Mouse (Mus musculus) hindbrain, embryonic 11.5 days (tissue): ENCODE results near the gene Nckap5. TPM values are rescaled to one million over a fixed set of nuclear protein-coding genes. Genes with fewer than 3 reads are reported as not detected.

Source experiments
- ATAC-seq: fragments of 200-750 bp; cut with Nextera tagmentation; 2 replicates; pipeline ENCODE4 v1.8.0; 2017; ENCODE audit warnings: mild to moderate bottlenecking, moderate TSS enrichment, moderate library complexity; ENCODE audit not compliant: low FRiP score
- DNase-seq: peaks from one replicate; pipeline ENCODE4 v3.0.0-alpha.2; 2015; ENCODE audit warnings: low spot score
- H3K27ac ChIP-seq: fragments of 300-500 bp; sonication (generic); 2 replicates; pipeline ENCODE4 v1.5.1; 2014; ENCODE audit warnings: mild to moderate bottlenecking, low read depth, low read length
- H3K27me3 ChIP-seq: fragments of 300-500 bp; sonication (generic); 2 replicates; pipeline ENCODE4 v1.6.1; 2014; ENCODE audit warnings: mild to moderate bottlenecking, low read length, moderate library complexity, mixed read lengths; ENCODE audit not compliant: control insufficient read depth, insufficient read depth
- H3K36me3 ChIP-seq: fragments of 300-500 bp; sonication (generic); 2 replicates; pipeline ENCODE4 v1.6.1; 2014; ENCODE audit warnings: mild to moderate bottlenecking, low read length, moderate library complexity, mixed read lengths; ENCODE audit not compliant: control insufficient read depth, insufficient read depth
- H3K4me1 ChIP-seq: fragments of 300-500 bp; sonication (generic); replicated peaks from 2 replicates; pipeline ENCODE4 v1.6.1; 2014; ENCODE audit warnings: low read length, mixed read lengths; ENCODE audit not compliant: control insufficient read depth, insufficient read depth
- H3K4me2 ChIP-seq: fragments of 300-500 bp; sonication (generic); replicated peaks from 2 replicates; pipeline ENCODE4 v1.6.1; 2014; ENCODE audit warnings: mild to moderate bottlenecking, low read depth, low read length
- H3K4me3 ChIP-seq: fragments of 300-500 bp; sonication (generic); 2 replicates; pipeline ENCODE4 v1.5.1; 2014; ENCODE audit warnings: low read depth, low read length
- H3K9ac ChIP-seq: fragments of 300-500 bp; sonication (generic); 2 replicates; pipeline ENCODE4 v1.6.1; 2014; ENCODE audit warnings: low read depth, low read length
- H3K9me3 ChIP-seq: fragments of 300-500 bp; sonication (generic); 2 replicates; pipeline ENCODE4 v1.6.1; 2016; ENCODE audit warnings: low read length; ENCODE audit not compliant: control insufficient read depth
- WGBS: fragments of 180-500 bp; shearing (Covaris S2); extraction: QIAGEN DNeasy Blood & Tissue Kit; methylation state at CpG from one replicate; pipeline ENCODE4 v1.1.7; 2014; 5-methylcytosine and 5-hydroxymethylcytosine counted together
- polyA plus RNA-seq: library from polyadenylated mRNA; unstranded; fragments of >200 nt; fragmentation: Nextera tagmentation; extraction: Ambion mirVana; gene quantifications from 2 replicates; pipeline ENCODE4 v1.2.1, GENCODE M21; 2014

Nckap5 gene
- polyA plus RNA-seq, 1 experiment from 2014 or later = 23.5 TPM

- Histone ChIP-seq H3K4me2 (no peak overlapping the region), H3K9ac (no peak overlapping the region), H3K27me3 (no peaks in the 10 kb centered on the region), H3K4me3 (no peak overlapping the region), H3K4me1 (no peaks in the 10 kb centered on the region), H3K36me3 (no peaks in the 10 kb centered on the region), H3K27ac (no peak overlapping the region), H3K9me3 (no peaks in the 10 kb centered on the region)
- 89% methylated on average over 6 of the region's 6 CpGs for WGBS
- DNase-seq (no peak), ATAC-seq (no peak)
Observed at GRCm38 (mm10) chr1:126159287-126159686, 671.3 kb downstream of the Nckap5 start.

- Histone ChIP-seq H3K9ac (no peak overlapping the region), H3K27me3 (no peaks in the 10 kb centered on the region), H3K4me3 (no peak overlapping the region), H3K9me3 (no peaks in the 10 kb centered on the region), H3K36me3 (no peaks in the 10 kb centered on the region), H3K4me1 (no peaks in the 10 kb centered on the region), H3K27ac (no peak overlapping the region), H3K4me2 (no peak overlapping the region)
- WGBS = 87% methylated on average over 5 of the region's 5 CpGs
- DNase-seq (no peak), ATAC-seq (no peak)
Observed at GRCm38 (mm10) chr1:126155816-126156215, 674.8 kb downstream of the Nckap5 start.

GRCm38 (mm10) chr1:126153516-126154234, 676.9 kb downstream of the Nckap5 start:
- H3K9ac ChIP-seq = no peak overlapping the region
- H3K4me1 ChIP-seq = no peaks in the 10 kb centered on the region
- H3K27me3 ChIP-seq = no peaks in the 10 kb centered on the region
- no peaks in the 10 kb centered on the region for H3K36me3 ChIP-seq
- ATAC-seq (no peak), DNase-seq (no peak)
- WGBS = 86% methylated on average over 6 of the region's 6 CpGs
- no peak overlapping the region for H3K4me3 ChIP-seq
- no peaks in the 10 kb centered on the region for H3K9me3 ChIP-seq
- H3K27ac ChIP-seq = no peak overlapping the region
- H3K4me2 ChIP-seq = no peak overlapping the region

GRCm38 (mm10) chr1:126152217-126152616, 678.4 kb downstream of the Nckap5 start:
- H3K4me1 ChIP-seq = no peaks in the 10 kb centered on the region
- ATAC-seq (no peak), DNase-seq (no peak)
- H3K27ac ChIP-seq = no peak overlapping the region
- 88% methylated on average over 6 of the region's 6 CpGs for WGBS
- H3K4me2 ChIP-seq = no peak overlapping the region
- H3K36me3 ChIP-seq = no peaks in the 10 kb centered on the region
- H3K4me3 ChIP-seq = no peak overlapping the region
- no peaks in the 10 kb centered on the region for H3K27me3 ChIP-seq
- no peaks in the 10 kb centered on the region for H3K9me3 ChIP-seq
- H3K9ac ChIP-seq = no peak overlapping the region

- H3K36me3 ChIP-seq = no peaks in the 10 kb centered on the region
- H3K9me3 ChIP-seq = no peaks in the 10 kb centered on the region
- no peaks in the 10 kb centered on the region for H3K4me1 ChIP-seq
- no peak overlapping the region for H3K4me3 ChIP-seq
- H3K4me2 ChIP-seq = no peak overlapping the region
- H3K9ac ChIP-seq = no peak overlapping the region
- H3K27me3 ChIP-seq = no peaks in the 10 kb centered on the region
- no peak overlapping the region for H3K27ac ChIP-seq
- DNase-seq (no peak), ATAC-seq (no peak)
Observed at GRCm38 (mm10) chr1:126149966-126150365, 680.6 kb downstream of the Nckap5 start.

GRCm38 (mm10) chr1:126135717-126136116, 694.9 kb downstream of the Nckap5 start:
- no peak for DNase-seq
- Histone ChIP-seq H3K27me3 (no peaks in the 10 kb centered on the region), H3K36me3 (no peaks in the 10 kb centered on the region), H3K9me3 (no peaks in the 10 kb centered on the region), H3K27ac (no peak overlapping the region), H3K4me3 (no peak overlapping the region), H3K9ac (no peak overlapping the region), H3K4me2 (no peak overlapping the region), H3K4me1 (no peaks in the 10 kb centered on the region)
- ATAC-seq = no peak
- WGBS = 90% methylated on average over 3 of the region's 3 CpGs

- H3K27ac ChIP-seq = no peak overlapping the region
- DNase-seq = no peak
- ATAC-seq = no peak
- no peak overlapping the region for H3K4me3 ChIP-seq
- no peaks in the 10 kb centered on the region for H3K27me3 ChIP-seq
- no peaks in the 10 kb centered on the region for H3K9me3 ChIP-seq
- no peak overlapping the region for H3K4me2 ChIP-seq
- no peaks in the 10 kb centered on the region for H3K4me1 ChIP-seq
- no peak overlapping the region for H3K9ac ChIP-seq
- no peaks in the 10 kb centered on the region for H3K36me3 ChIP-seq
- 93% methylated on average over 2 of the region's 2 CpGs for WGBS
Observed at GRCm38 (mm10) chr1:126132316-126132715, 698.3 kb downstream of the Nckap5 start.

- no peak overlapping the region for H3K4me2 ChIP-seq
- H3K4me1 ChIP-seq = no peaks in the 10 kb centered on the region
- no peak overlapping the region for H3K27ac ChIP-seq
- H3K4me3 ChIP-seq = no peak overlapping the region
- no peaks in the 10 kb centered on the region for H3K9me3 ChIP-seq
- no peak for ATAC-seq
- WGBS = 34% methylated on average over 1 of the region's 1 CpGs
- no peaks in the 10 kb centered on the region for H3K36me3 ChIP-seq
- no peak for DNase-seq
- no peak overlapping the region for H3K9ac ChIP-seq
- H3K27me3 ChIP-seq = no peaks in the 10 kb centered on the region
Observed at GRCm38 (mm10) chr1:126129129-126129528, 701.5 kb downstream of the Nckap5 start.

- no peak for DNase-seq
- no peak overlapping the region for H3K4me3 ChIP-seq
- no peak for ATAC-seq
- no peaks in the 10 kb centered on the region for H3K36me3 ChIP-seq
- H3K27me3 ChIP-seq = no peaks in the 10 kb centered on the region
- H3K4me1 ChIP-seq = no peaks in the 10 kb centered on the region
- 78% methylated on average over 5 of the region's 5 CpGs for WGBS
- H3K9me3 ChIP-seq = no peaks in the 10 kb centered on the region
- H3K9ac ChIP-seq = no peak overlapping the region
- H3K4me2 ChIP-seq = no peak overlapping the region
- H3K27ac ChIP-seq = no peak overlapping the region
Observed at GRCm38 (mm10) chr1:126123111-126123510, 707.5 kb downstream of the Nckap5 start.
